Mouse (Mus musculus): ENCODE results near the gene Rap2a.

- TF ChIP-seq CTCF (IDR thresholded peaks at IDR 0.05), result no peak
- TF ChIP-seq POLR2A (IDR thresholded peaks at IDR 0.05; ENCODE audit: insufficient read depth, low read depth, low read length), result no peak
Measured at GRCm38 (mm10) chr14:120434831-120435230, 43.4 kb upstream of the Rap2a start.
